Mouse (Mus musculus): ENCODE measurements at regions not wholly inside any gene's neighbourhood (a gene's known extent, or its start where the extent isn't known, plus 50 kb on each side); places are given as distances from the start of the nearest gene placed in this dataset.

GRCm38 (mm10) chr7:129941311-129942029 is 349.8 kb downstream of the Wdr11 start:
- TF ChIP-seq MYOG (IDR thresholded peaks at IDR 0.05; ENCODE audit: control insufficient read depth, extremely low read depth, insufficient read length) (no peak), CTCF (IDR thresholded peaks at IDR 0.05; ENCODE audit: control insufficient read depth, insufficient read depth, insufficient read length) (no peak), MAX (IDR thresholded peaks at IDR 0.05) (no peak), USF1 (IDR thresholded peaks at IDR 0.05; ENCODE audit: low read depth) (no peak)

Data from C2C12 (cell line).